Comparison of ENCODE assay signal across 9 mouse cellular contexts in genomic region chr6:121122739-121123241, GRCm38 (mm10). TPM values are rescaled to one million over a fixed set of nuclear protein-coding genes. Genes with fewer than 3 reads are reported as not detected.
DNase-seq lines count a peak whose midpoint lies in the region; ATAC-seq and TF ChIP-seq lines count a peak whose summit lies in the region.
"Had no signal": no experiment of that assay in that cellular context is flagged by ENCODE, and none has a peak within 500 bp of the region (broad histone marks: within the 10 kb centered on the region; RNA-seq: fewer than 3 reads in every experiment).

No protein-coding gene starts in this region.

- H3K4me3 ChIP-seq in liver, embryonic 16.5 days (ENCODE audit: low read depth, low read length) = no peak overlapping the region
- no peak overlapping the region for H3K4me3 ChIP-seq in liver, embryonic 12.5 days
- no peak overlapping the region for H3K4me3 ChIP-seq in layer of hippocampus, adult 2 months
- H3K4me3 ChIP-seq: hindbrain, embryonic 15.5 days had no signal

- TF ChIP-seq CTCF in layer of hippocampus, adult 2 months (conservative IDR thresholded peaks at IDR 0.05) = no peak

- H3K27me3 ChIP-seq in liver, embryonic 16.5 days (ENCODE audit: control insufficient read depth, insufficient read depth, low read depth, low read length) = no peaks in the 10 kb centered on the region
- H3K27me3 ChIP-seq in liver, embryonic 12.5 days (replicated peaks) = peaks cover 4% of the 10 kb centered on the region; the same call in 1 of the 2 replicates
- H3K27me3 ChIP-seq: hindbrain, embryonic 15.5 days had no signal

- peak; percentile 70 for DNase-seq in cerebellum, adult 8-10 months
- DNase-seq in kidney, postnatal 36 days = peak; percentile 87 to 89
- DNase-seq in frontal cortex, adult 2 months (ENCODE audit: extremely low spot score in 1 of 2, low spot score in 1 of 2) = no peak
- no peak for DNase-seq in layer of hippocampus, adult 2 months (ENCODE audit: low spot score in 2 of 2)
- no peak for DNase-seq in left cerebral cortex, adult 8-10 months (ENCODE audit: low spot score in 2 of 2)
- no peak for DNase-seq in heart, adult 8-10 months (ENCODE audit: low spot score)

- WGBS in liver, embryonic 16.5 days (ENCODE audit: insufficient replicate concordance) = 60% methylated on average over 5 of the region's 5 CpGs
- WGBS in liver, embryonic 12.5 days (ENCODE audit: insufficient replicate concordance) = 60% methylated on average over 5 of the region's 5 CpGs

- no peaks in the 10 kb centered on the region for H3K36me3 ChIP-seq in liver, embryonic 16.5 days (ENCODE audit: control insufficient read depth, insufficient read depth)
- no peaks in the 10 kb centered on the region for H3K36me3 ChIP-seq in liver, embryonic 12.5 days
- H3K36me3 ChIP-seq: hindbrain, embryonic 15.5 days had no signal

- peaks cover 2% of the 10 kb centered on the region for H3K4me1 ChIP-seq in liver, embryonic 16.5 days (ENCODE audit: control insufficient read depth, low read depth, low read length)
- H3K4me1 ChIP-seq in liver, embryonic 12.5 days = no peaks in the 10 kb centered on the region

- H3K27ac ChIP-seq in liver, embryonic 16.5 days (ENCODE audit: low read length) = peak overlapping the region; percentile 61
- no peak overlapping the region for H3K27ac ChIP-seq in liver, embryonic 12.5 days
- H3K27ac ChIP-seq in layer of hippocampus, adult 2 months = no peak overlapping the region
- H3K27ac ChIP-seq: hindbrain, embryonic 15.5 days had no signal

- 0 out of 2 replicates have a peak overlapping the region, but pooled peaks have one; percentile 2 for H3K4me2 ChIP-seq in liver, embryonic 16.5 days (ENCODE audit: low read depth, low read length)
- no peak overlapping the region for H3K4me2 ChIP-seq in liver, embryonic 12.5 days
- H3K4me2 ChIP-seq: hindbrain, embryonic 15.5 days had no signal

- peak; percentile 86 for ATAC-seq in liver, embryonic 16.5 days (ENCODE audit: low read depth)
- ATAC-seq in liver, embryonic 12.5 days = no peak

- no peak overlapping the region for H3K9ac ChIP-seq in liver, embryonic 16.5 days (ENCODE audit: low read depth, low read length)
- no peak overlapping the region for H3K9ac ChIP-seq in liver, embryonic 12.5 days
- H3K9ac ChIP-seq: hindbrain, embryonic 15.5 days had no signal

- no peaks in the 10 kb centered on the region for H3K9me3 ChIP-seq in liver, embryonic 16.5 days (replicated peaks; ENCODE audit: control insufficient read depth, low read length)
- no peaks in the 10 kb centered on the region for H3K9me3 ChIP-seq in liver, embryonic 12.5 days (replicated peaks)
- H3K9me3 ChIP-seq: hindbrain, embryonic 15.5 days had no signal

RNA-seq across cellular contexts. Expression of gene Mical3, which starts 8.0 kb away (rescaled TPM):
- polyA plus RNA-seq in liver, embryonic 16.5 days (2015; fragmentation: Nextera tagmentation; extraction: Ambion mirVana) = 9.2 and 9.3 TPM in 2 replicates
- 12.8 and 13.7 TPM in 2 replicates for polyA plus RNA-seq in liver, embryonic 12.5 days (2016; fragmentation: Nextera tagmentation; extraction: Ambion mirVana)
- polyA plus RNA-seq in frontal cortex, adult 2 months (2012; rRNA removed) = 63.6 and 64.3 TPM in 2 replicates
- 10 to 100 TPM; 89.5 to 94.6 TPM for total RNA-seq in layer of hippocampus, adult 2 months (2021)
- 100 to 1,000 TPM; 105 to 113 (median 110) TPM for total RNA-seq in left cerebral cortex, adult 8-10 months (2022)
- total RNA-seq in heart, adult 8-10 months (2022) = 100 to 1,000 TPM; 112 to 130 (median 120) TPM

Comparison
In these comparisons a context has a peak if more than half of its experiments do, and no peak if none do; other contexts are left out.
1. DNase-seq: peak in cerebellum, adult 8-10 months (single experiment) and kidney, postnatal 36 days (2 of 2); none in frontal cortex, adult 2 months (0 of 2), layer of hippocampus, adult 2 months (0 of 2), left cerebral cortex, adult 8-10 months (0 of 2) and heart, adult 8-10 months (single experiment).